Mouse (Mus musculus): ENCODE measurements around the gene Gm21882. TPM values are rescaled to one million over a fixed set of nuclear protein-coding genes. Genes with fewer than 3 reads are reported as not detected.
"Not testable (repeated sequence)": the region's sequence is repeated elsewhere in the genome, so short reads cannot be mapped to it uniquely, and the experiment has no call there.

Gm21882 gene
- polyA plus RNA-seq (2015; fragmentation: Nextera tagmentation; extraction: Ambion mirVana), result not detected in 2 replicates

DNA sequence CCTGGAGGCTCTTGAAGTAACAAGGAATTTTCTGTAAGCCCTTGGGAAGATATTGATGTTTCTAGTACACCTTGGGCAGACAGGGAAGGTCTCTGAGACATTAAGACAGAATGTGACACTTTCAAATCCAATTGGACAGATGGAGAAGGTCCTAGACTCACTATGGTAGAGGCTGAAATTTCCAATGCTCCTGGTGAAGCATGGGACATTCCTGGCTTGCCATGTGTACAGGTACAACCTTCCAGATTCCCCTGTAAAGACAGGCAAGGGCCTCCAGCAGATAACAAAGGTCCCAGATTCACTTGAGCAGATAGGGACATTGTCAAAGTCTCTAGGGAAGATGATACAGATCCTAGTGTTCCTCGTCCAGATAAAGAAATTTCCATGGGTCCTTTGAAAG lies at the start of gene Gm21882:
Gene Gm21882 (minus strand): TSS at position 101 of the 400 bp plus-strand sequence.
- H3K4me1 ChIP-seq (replicated peaks); H3K9ac ChIP-seq; ATAC-seq (ENCODE audit: low read depth); H3K27ac ChIP-seq (replicated peaks); H3K4me3 ChIP-seq; H3K9me3 ChIP-seq; H3K36me3 ChIP-seq; H3K27me3 ChIP-seq; H3K4me2 ChIP-seq: not testable (repeated sequence)
- 75% methylated on average over 1 of the region's 1 CpGs for WGBS

Other genes with a start within 250 kb of the Gm21882 start
- not detected in 2 replicates for gene Gm21865, start 64.6 kb downstream of the Gm21882 start, polyA plus RNA-seq (2015; fragmentation: Nextera tagmentation; extraction: Ambion mirVana)